Mouse (Mus musculus) neural tube, embryonic 11.5 days (tissue): Measurements from ENCODE around the gene Nedd4. TPM values are rescaled to one million over a fixed set of nuclear protein-coding genes. Genes with fewer than 3 reads are reported as not detected.

Experiments
- ATAC-seq: fragments of 200-750 bp; cut with Nextera tagmentation; 2 replicates; pipeline ENCODE4 v1.8.0; 2017; ENCODE audit warnings: moderate number of reproducible peaks, mild to moderate bottlenecking, moderate TSS enrichment, moderate library complexity; ENCODE audit not compliant: insufficient read depth, low FRiP score, low TSS enrichment
- DNase-seq: peaks from one replicate; pipeline ENCODE4 v3.0.0-alpha.2; 2015; ENCODE audit warnings: low spot score
- H3K27ac ChIP-seq: fragments of 300-500 bp; sonication (generic); 2 replicates; pipeline ENCODE4 v1.5.1; 2014; ENCODE audit warnings: low read depth, mild to moderate bottlenecking, low read length
- H3K27me3 ChIP-seq: fragments of 300-500 bp; sonication (generic); 2 replicates; pipeline ENCODE4 v1.6.1; 2014; ENCODE audit warnings: mild to moderate bottlenecking, low read length, mixed read lengths; ENCODE audit not compliant: control insufficient read depth, insufficient read depth
- H3K36me3 ChIP-seq: fragments of 300-500 bp; sonication (generic); 2 replicates; pipeline ENCODE4 v1.6.1; 2014; ENCODE audit warnings: mild to moderate bottlenecking, low read length, moderate library complexity, mixed read lengths; ENCODE audit not compliant: control insufficient read depth, insufficient read depth
- H3K4me1 ChIP-seq: fragments of 300-500 bp; sonication (generic); 2 replicates; pipeline ENCODE4 v1.6.1; 2014; ENCODE audit warnings: low read length, mixed read lengths; ENCODE audit not compliant: control insufficient read depth, insufficient read depth
- H3K4me2 ChIP-seq: fragments of 300-500 bp; sonication (generic); 2 replicates; pipeline ENCODE4 v1.6.1; 2014; ENCODE audit warnings: low read depth, mild to moderate bottlenecking, moderate library complexity
- H3K4me3 ChIP-seq: fragments of 300-500 bp; sonication (generic); 2 replicates; pipeline ENCODE4 v1.5.1; 2014; ENCODE audit warnings: low read depth, low read length
- H3K9ac ChIP-seq: fragments of 300-500 bp; sonication (generic); 2 replicates; pipeline ENCODE4 v1.6.1; 2014; ENCODE audit warnings: mild to moderate bottlenecking, low read length
- H3K9me3 ChIP-seq: fragments of 300-500 bp; sonication (generic); 2 replicates; pipeline ENCODE4 v1.6.1; 2016; ENCODE audit warnings: low read length; ENCODE audit not compliant: control insufficient read depth
- WGBS: fragments of 180-500 bp; shearing (Covaris S2); extraction: QIAGEN DNeasy Blood & Tissue Kit; methylation state at CpG from one replicate; pipeline ENCODE4 v1.1.7; 2014; 5-methylcytosine and 5-hydroxymethylcytosine counted together
- polyA plus RNA-seq: library from polyadenylated mRNA; unstranded; fragments of >200 nt; fragmentation: Nextera tagmentation; extraction: Ambion mirVana; gene quantifications from 2 replicates; pipeline ENCODE4 v1.2.1, GENCODE M21; 2014

Gene Nedd4
- polyA plus RNA-seq, 1 experiment from 2014 or later, result 799 TPM

DNA sequence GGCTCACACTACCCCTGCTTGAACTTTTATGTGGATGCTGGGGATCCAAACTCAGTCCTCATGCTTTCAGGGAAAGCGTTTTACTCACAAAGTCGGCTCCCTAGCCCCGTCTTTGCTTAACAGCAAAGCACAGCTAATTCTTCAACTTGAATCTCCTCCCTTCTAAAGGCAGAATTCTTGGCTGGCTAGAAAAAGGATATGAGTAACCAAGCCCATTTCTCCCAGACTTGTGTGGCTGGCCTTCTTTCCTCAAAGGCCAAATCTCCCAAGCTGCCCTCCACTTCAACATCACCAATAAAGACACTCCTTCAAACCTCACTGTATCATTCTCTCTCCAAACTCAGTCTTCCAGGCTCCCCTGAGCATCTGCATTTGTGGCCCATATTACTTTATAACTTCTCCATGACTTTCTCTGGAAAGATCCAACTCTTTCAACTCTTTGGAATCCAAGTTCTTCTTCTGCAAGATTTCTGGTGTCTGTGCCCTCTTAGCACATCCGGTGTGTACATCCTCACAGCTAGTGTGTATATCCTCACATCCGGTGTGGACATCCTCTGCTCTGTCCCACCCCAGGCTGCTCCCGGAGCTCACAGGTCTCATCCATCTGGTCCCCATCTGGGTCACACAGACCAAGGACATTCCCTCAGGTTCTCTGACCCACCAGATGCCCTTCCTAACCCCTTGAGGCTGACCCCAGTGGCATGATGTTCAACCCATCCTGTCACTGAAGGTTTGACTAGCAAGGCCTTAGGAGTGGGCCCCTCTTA, 18.3 kb upstream of the Nedd4 start:
- Histone ChIP-seq H3K9ac (no peak overlapping the region), H3K4me1 (peaks cover 16% of the 10 kb centered on the region), H3K4me2 (no peak overlapping the region), H3K27ac (no peak overlapping the region), H3K4me3 (no peak overlapping the region), H3K27me3 (no peaks in the 10 kb centered on the region), H3K9me3 (no peaks in the 10 kb centered on the region), H3K36me3 (no peaks in the 10 kb centered on the region)
- DNase-seq (no peak), ATAC-seq (no peak)
- 75% methylated on average over 6 of the region's 6 CpGs for WGBS

GRCm38 (mm10) chr9:72644418-72645110, 17.6 kb upstream of the Nedd4 start:
- DNase-seq (no peak), ATAC-seq (no peak)
- H3K9ac ChIP-seq, result no peak overlapping the region
- 37% methylated on average over 6 of the region's 6 CpGs for WGBS
- H3K27me3 ChIP-seq, result no peaks in the 10 kb centered on the region
- no peak overlapping the region for H3K4me2 ChIP-seq
- H3K9me3 ChIP-seq, result no peaks in the 10 kb centered on the region
- no peaks in the 10 kb centered on the region for H3K36me3 ChIP-seq
- no peak overlapping the region for H3K27ac ChIP-seq
- H3K4me1 ChIP-seq, result peaks cover 12% of the 10 kb centered on the region
- H3K4me3 ChIP-seq, result no peak overlapping the region

- no peaks in the 10 kb centered on the region for H3K9me3 ChIP-seq
- ATAC-seq, result no peak
- H3K27ac ChIP-seq, result no peak overlapping the region
- no peaks in the 10 kb centered on the region for H3K36me3 ChIP-seq
- no peak overlapping the region for H3K9ac ChIP-seq
- 76% methylated on average over 2 of the region's 2 CpGs for WGBS
- no peaks in the 10 kb centered on the region for H3K27me3 ChIP-seq
- no peak for DNase-seq
- H3K4me1 ChIP-seq, result no peaks in the 10 kb centered on the region
- no peak overlapping the region for H3K4me3 ChIP-seq
- H3K4me2 ChIP-seq, result no peak overlapping the region
Measured at GRCm38 (mm10) chr9:72649781-72650180, 12.4 kb upstream of the Nedd4 start.

DNA sequence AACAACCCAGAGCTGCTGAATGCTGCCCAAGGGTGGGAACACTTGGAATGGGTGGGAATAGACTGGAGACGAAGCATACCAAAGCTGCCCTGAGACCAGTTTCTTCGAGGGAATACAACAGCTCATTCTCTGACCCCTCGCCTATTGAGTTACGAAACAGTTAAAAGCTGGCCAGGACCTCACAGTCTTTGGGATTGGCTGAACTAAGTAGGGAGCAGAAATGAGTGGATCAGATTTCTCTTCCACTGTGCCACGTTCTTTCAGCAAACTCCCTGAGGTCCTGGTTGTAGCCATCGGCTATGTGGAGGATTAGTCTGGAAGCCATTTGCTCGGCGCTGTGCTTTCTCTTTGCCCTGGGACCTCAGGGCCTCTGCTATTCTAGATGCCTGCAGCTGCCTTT, 9.2 kb upstream of the Nedd4 start:
- no peaks in the 10 kb centered on the region for H3K9me3 ChIP-seq
- H3K9ac ChIP-seq, result no peak overlapping the region
- no peaks in the 10 kb centered on the region for H3K27me3 ChIP-seq
- no peaks in the 10 kb centered on the region for H3K36me3 ChIP-seq
- no peak overlapping the region for H3K4me3 ChIP-seq
- no peaks in the 10 kb centered on the region for H3K4me1 ChIP-seq
- H3K4me2 ChIP-seq, result no peak overlapping the region
- H3K27ac ChIP-seq, result peak overlapping the region; percentile 3
- no peak; the same call in 1 of the 2 replicates for ATAC-seq
- WGBS, result 21% methylated on average over 8 of the region's 8 CpGs
- DNase-seq, result no peak

DNA sequence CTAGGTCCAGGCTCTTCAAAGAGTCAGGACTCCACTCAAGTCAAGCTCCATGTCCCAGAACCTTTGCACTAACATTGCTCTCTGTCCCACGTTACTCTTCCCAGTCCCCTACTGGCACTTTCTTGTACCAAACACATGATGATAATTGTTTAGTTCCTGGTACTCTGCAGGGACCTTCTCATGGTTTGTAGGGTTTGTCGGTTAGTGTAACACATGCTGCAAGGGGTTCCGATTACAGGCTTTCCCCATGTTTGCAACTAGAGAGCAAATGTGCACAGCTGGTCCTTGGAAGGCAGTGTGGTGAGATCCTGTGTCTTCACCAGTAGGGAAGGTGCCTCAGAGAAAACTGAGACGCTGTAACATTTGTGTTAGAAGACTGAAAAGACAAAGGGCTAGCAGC, 8.6 kb upstream of the Nedd4 start:
- WGBS, result 55% methylated on average over 4 of the region's 4 CpGs
- H3K27ac ChIP-seq, result peak overlapping the region; percentile 3
- no peak overlapping the region for H3K4me2 ChIP-seq
- no peak for DNase-seq
- no peaks in the 10 kb centered on the region for H3K9me3 ChIP-seq
- H3K27me3 ChIP-seq, result no peaks in the 10 kb centered on the region
- H3K4me1 ChIP-seq, result no peaks in the 10 kb centered on the region
- H3K4me3 ChIP-seq, result no peak overlapping the region
- no peaks in the 10 kb centered on the region for H3K36me3 ChIP-seq
- no peak for ATAC-seq
- no peak overlapping the region for H3K9ac ChIP-seq

- Histone ChIP-seq H3K27ac (no peak overlapping the region), H3K4me1 (no peaks in the 10 kb centered on the region), H3K9ac (no peak overlapping the region), H3K4me3 (no peak overlapping the region), H3K9me3 (no peaks in the 10 kb centered on the region), H3K4me2 (no peak overlapping the region), H3K27me3 (no peaks in the 10 kb centered on the region), H3K36me3 (no peaks in the 10 kb centered on the region)
- ATAC-seq (no peak; the same call in 1 of the 2 replicates), DNase-seq (peak; percentile 49)
- 73% methylated on average over 6 of the region's 6 CpGs for WGBS
Measured at GRCm38 (mm10) chr9:72654593-72655242, 7.4 kb upstream of the Nedd4 start.

DNA sequence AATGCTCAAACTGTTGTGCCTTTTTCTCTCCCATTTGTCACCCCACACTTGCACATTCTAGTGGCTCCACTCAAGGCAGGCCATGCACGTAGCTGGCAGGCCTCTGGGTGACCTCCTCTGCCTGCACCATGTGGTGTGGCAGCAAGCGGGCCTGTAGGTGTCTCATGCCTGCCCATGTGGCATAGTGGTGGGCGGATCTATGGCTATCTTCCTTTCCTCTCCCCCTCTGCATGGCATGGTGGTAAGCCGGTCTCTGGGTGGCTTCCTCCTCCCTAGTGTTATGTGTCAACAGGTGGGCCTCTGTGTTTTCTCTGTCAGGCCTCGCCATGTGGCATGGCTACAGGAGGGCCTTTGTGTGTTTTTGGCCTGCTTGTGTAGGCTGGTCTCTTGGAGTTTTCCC, 6.5 kb upstream of the Nedd4 start:
- no peak overlapping the region for H3K9ac ChIP-seq
- WGBS, result 74% methylated on average over 5 of the region's 5 CpGs

DNA sequence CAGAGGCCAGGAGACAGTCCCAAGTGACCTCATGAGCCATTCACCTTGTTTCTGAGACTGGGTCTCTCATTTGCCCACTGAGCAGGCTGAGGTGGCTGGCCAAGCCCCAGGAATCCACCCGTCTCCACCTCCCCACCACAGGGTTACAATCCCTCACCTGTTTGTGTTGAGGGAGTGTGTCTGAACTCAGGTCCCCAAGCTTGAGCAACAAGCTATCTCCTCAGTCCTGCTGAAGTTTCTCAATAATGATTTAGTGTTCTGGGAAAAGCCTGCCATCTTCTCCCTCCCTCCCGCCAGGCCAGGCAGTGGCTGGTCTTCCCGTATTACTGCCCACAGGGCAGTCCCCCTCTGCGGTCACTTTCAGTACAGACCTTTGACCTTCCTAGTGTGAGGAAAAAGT, 5.7 kb upstream of the Nedd4 start:
- Histone ChIP-seq H3K4me2 (no peak overlapping the region), H3K4me3 (no peak overlapping the region), H3K4me1 (no peaks in the 10 kb centered on the region), H3K36me3 (no peaks in the 10 kb centered on the region), H3K9me3 (no peaks in the 10 kb centered on the region), H3K27ac (no peak overlapping the region), H3K9ac (no peak overlapping the region), H3K27me3 (no peaks in the 10 kb centered on the region)
- WGBS, result 11% methylated on average over 4 of the region's 4 CpGs
- ATAC-seq, result no peak
- no peak for DNase-seq

More for the DNA sequence above, 6.5 kb upstream of the Nedd4 start:
- no peaks in the 10 kb centered on the region for H3K9me3 ChIP-seq
- ATAC-seq, result no peak
- no peak overlapping the region for H3K4me2 ChIP-seq
- H3K4me1 ChIP-seq, result no peaks in the 10 kb centered on the region
- DNase-seq, result no peak
- no peaks in the 10 kb centered on the region for H3K36me3 ChIP-seq
- no peak overlapping the region for H3K4me3 ChIP-seq
- H3K27me3 ChIP-seq, result no peaks in the 10 kb centered on the region
- no peak overlapping the region for H3K27ac ChIP-seq
